Mouse (Mus musculus): ENCODE data around the gene Hdac9.

- TF ChIP-seq CTCF (IDR thresholded peaks at IDR 0.05; ENCODE audit: low read depth, low read length) (no peak), TAL1 (conservative IDR thresholded peaks at IDR 0.05; ENCODE audit: low read depth, low read length) (no peak), POLR2AphosphoS5 (IDR thresholded peaks at IDR 0.05; ENCODE audit: insufficient replicate concordance, low read depth, low read length) (no peak), GATA1 (IDR thresholded peaks at IDR 0.05; ENCODE audit: borderline replicate concordance, low read length) (no peak), GATA2 (IDR thresholded peaks at IDR 0.05; ENCODE audit: borderline replicate concordance, low read depth, low read length) (no peak)
Observed at GRCm38 (mm10) chr12:34220051-34220926, 696.6 kb downstream of the Hdac9 start.
